Mouse (Mus musculus) forebrain, postnatal 0 days (tissue): ENCODE measurements around the gene Pah. TPM values are rescaled to one million over a fixed set of nuclear protein-coding genes. Genes with fewer than 3 reads are reported as not detected.

ENCODE experiments used
- ATAC-seq: fragments of 200-750 bp; cut with Nextera tagmentation; 2 replicates; pipeline ENCODE4 v1.8.0; 2017; ENCODE audit warnings: mild to moderate bottlenecking, moderate library complexity
- DNase-seq: peaks from one replicate; pipeline ENCODE4 v3.0.0-alpha.2; 2015
- H3K27ac ChIP-seq: fragments of 300-500 bp; sonication (generic); 2 replicates; pipeline ENCODE4 v1.5.1; 2014; ENCODE audit warnings: low read depth, mild to moderate bottlenecking, antibody characterized with exemption, low read length, moderate library complexity, mixed read lengths
- H3K27me3 ChIP-seq: fragments of 300-500 bp; sonication (generic); 2 replicates; pipeline ENCODE4 v1.6.1; 2014; ENCODE audit warnings: mild to moderate bottlenecking, low read length, mixed read lengths; ENCODE audit not compliant: insufficient read depth
- H3K36me3 ChIP-seq: fragments of 300-500 bp; sonication (generic); 2 replicates; pipeline ENCODE4 v1.6.1; 2014; ENCODE audit warnings: mild to moderate bottlenecking, moderate library complexity; ENCODE audit not compliant: insufficient read depth
- H3K4me1 ChIP-seq: fragments of 300-500 bp; sonication (generic); 2 replicates; pipeline ENCODE4 v1.6.1; 2014; ENCODE audit warnings: antibody characterized with exemption; ENCODE audit not compliant: insufficient read depth
- H3K4me2 ChIP-seq: fragments of 300-500 bp; sonication (generic); 2 replicates; pipeline ENCODE4 v1.6.1; 2014; ENCODE audit warnings: low read depth, mild to moderate bottlenecking, moderate library complexity
- H3K4me3 ChIP-seq: fragments of 300-500 bp; sonication (generic); 2 replicates; pipeline ENCODE4 v1.5.1; 2014; ENCODE audit warnings: low read depth, low read length, mixed read lengths
- H3K9ac ChIP-seq: fragments of 300-500 bp; sonication (generic); 2 replicates; pipeline ENCODE4 v1.6.1; 2014; ENCODE audit warnings: mild to moderate bottlenecking
- H3K9me3 ChIP-seq: fragments of 300-500 bp; sonication (generic); 2 replicates; pipeline ENCODE4 v1.6.1; 2016; ENCODE audit warnings: low read length
- CTCF ChIP-seq: sonication (generic); IDR thresholded peaks from 2 replicates; pipeline ENCODE4 v1.5.1; 2016; ENCODE audit warnings: antibody characterized with exemption, control low read depth, low read depth
- WGBS: fragments of 180-500 bp; shearing (Covaris S2); extraction: QIAGEN DNeasy Blood & Tissue Kit; methylation state at CpG from one replicate; pipeline ENCODE4 v1.1.7; 2014; 5-methylcytosine and 5-hydroxymethylcytosine counted together
- polyA plus RNA-seq: library from polyadenylated mRNA; unstranded; fragments of >200 nt; fragmentation: Nextera tagmentation; extraction: Ambion mirVana; gene quantifications from 2 replicates; pipeline ENCODE4 v1.2.1, GENCODE M21; 2015
- total RNA-seq: library from RNA; depleted of rRNA; stranded (reverse); fragments of >200 nt; gene quantifications from 2 replicates; pipeline ENCODE4 v1.2.3, GENCODE M21; 2014; rRNA removed

Gene Pah
- total RNA-seq (not detected in 2 replicates), polyA plus RNA-seq (0.14 and 0.22 TPM in 2 replicates)

DNA sequence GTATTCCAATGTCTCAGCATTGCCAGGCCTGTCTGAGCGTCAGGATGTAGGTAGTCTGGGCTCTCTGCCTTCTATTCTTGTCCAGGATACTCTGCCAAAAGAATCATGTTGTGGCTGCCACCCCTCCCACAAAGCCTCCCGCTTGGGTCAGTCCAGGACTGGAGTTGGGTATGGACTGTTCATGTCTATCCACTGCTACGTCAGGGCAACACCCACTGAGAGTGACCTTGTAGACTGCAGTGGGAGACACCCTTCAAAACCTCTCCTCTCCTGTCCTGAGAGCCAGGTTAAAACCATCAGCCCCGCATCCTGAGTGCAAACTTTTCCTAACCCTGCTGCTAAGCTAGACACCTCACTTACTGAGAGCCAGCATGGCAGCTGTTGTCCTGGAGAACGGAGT lies at the start of gene Pah:
Pah (plus strand) TSS at position 150 of the 400 bp plus-strand sequence.
- ATAC-seq (no peak), DNase-seq (no peak)
- no peaks in the 10 kb centered on the region for H3K9me3 ChIP-seq
- no peak within 1 kb of the TSS for H3K9ac ChIP-seq
- WGBS = 91% methylated on average over 5 of the region's 5 CpGs
- no peak for TF ChIP-seq CTCF
- no peak within 1 kb of the TSS for H3K4me2 ChIP-seq
- H3K27me3 ChIP-seq = no peaks in the 10 kb centered on the region
- no peaks in the 10 kb centered on the region for H3K36me3 ChIP-seq
- no peak within 1 kb of the TSS for H3K4me3 ChIP-seq
- no peak within 1 kb of the TSS for H3K27ac ChIP-seq
- H3K4me1 ChIP-seq = no peaks in the 10 kb centered on the region

DNA sequence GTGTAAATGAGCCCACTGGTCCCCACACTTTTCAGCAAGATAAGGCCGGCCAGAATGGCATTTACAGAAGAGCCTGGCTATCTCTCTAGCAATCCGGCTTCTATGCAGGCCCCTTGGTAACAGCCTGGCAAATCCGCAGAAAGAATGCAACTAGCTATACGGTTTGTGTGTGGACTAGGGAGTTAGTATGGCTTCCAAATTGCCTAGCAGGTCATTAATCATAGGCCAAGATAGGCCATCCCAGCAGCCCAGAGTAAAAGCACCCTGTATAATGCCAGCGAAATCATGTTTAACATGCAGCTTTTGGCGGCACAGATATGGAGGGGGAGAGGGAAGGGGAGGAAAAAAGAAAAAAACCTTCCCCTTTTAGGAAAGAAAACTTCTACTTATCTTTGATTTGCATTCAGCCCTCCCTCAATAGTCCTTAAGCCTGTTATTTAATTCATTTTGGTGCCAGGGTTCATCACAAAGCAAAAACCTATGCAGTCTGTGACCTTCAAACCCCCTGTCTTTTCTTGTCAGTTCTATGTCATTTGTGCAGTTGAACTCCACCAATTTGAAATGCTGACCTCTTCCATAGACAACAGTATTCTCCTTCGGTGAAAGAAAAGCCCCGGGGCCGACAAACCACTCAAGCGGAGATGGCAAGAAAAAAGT lies 48.0 kb upstream of the Pah start:
- H3K27ac ChIP-seq = no peak overlapping the region
- no peak overlapping the region for H3K4me2 ChIP-seq
- no peak overlapping the region for H3K4me3 ChIP-seq
- H3K27me3 ChIP-seq = no peaks in the 10 kb centered on the region
- no peaks in the 10 kb centered on the region for H3K4me1 ChIP-seq
- no peak for ATAC-seq
- H3K36me3 ChIP-seq = no peaks in the 10 kb centered on the region
- no peak for DNase-seq
- H3K9ac ChIP-seq = no peak overlapping the region
- no peak for TF ChIP-seq CTCF
- 41% methylated on average over 10 of the region's 10 CpGs for WGBS
- H3K9me3 ChIP-seq = no peaks in the 10 kb centered on the region

DNA sequence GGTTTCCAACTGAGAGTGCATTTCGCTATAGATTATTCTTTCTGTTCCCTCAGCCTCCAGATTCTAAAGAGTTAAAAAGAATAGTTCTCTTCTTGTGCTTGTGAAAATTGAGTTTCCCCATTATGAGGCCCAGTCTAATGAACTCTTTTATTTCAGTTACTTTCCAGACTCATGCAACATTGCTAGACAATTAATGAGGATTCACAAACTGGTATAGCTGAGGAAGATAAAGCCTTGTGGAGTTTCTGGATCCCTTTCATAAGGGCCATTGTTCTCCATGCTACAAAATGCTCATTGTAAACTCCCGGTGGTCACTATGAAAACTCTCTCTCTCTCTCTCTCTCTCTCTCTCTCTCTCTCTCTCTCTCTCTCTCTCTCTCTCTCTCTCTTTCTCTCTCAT lies 46.6 kb upstream of the Pah start:
- no peak overlapping the region for H3K4me3 ChIP-seq
- no peaks in the 10 kb centered on the region for H3K4me1 ChIP-seq
- 30% methylated on average over 2 of the region's 2 CpGs for WGBS
- H3K27ac ChIP-seq = no peak overlapping the region
- H3K27me3 ChIP-seq = no peaks in the 10 kb centered on the region
- TF ChIP-seq CTCF = no peak
- 0 out of 2 replicates have a peak, but pooled peaks cover 2% of the 10 kb centered on the region for H3K9me3 ChIP-seq
- ATAC-seq (no peak), DNase-seq (no peak)
- no peak overlapping the region for H3K9ac ChIP-seq
- H3K36me3 ChIP-seq = no peaks in the 10 kb centered on the region
- no peak overlapping the region for H3K4me2 ChIP-seq

DNA sequence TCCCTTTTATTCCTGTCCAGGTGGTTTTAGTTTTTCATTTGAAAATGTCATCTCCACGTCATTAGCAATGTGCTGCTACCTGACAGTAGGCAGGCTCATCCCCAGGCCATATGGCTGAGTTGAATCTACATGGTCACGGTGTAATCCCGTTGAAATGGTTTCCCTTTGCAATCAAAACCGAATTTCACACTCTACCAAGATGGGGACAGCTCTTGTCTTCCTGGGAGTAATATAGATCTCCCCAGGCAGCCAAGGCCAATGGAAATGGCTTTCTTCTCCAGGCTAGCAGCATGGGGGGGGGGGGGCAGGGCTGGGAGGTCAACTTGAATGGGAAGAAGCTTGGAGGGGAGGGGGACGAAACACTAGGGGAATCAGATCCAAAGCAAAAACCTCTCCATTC lies 43.7 kb upstream of the Pah start:
- no peak for DNase-seq
- no peak overlapping the region for H3K4me3 ChIP-seq
- H3K4me1 ChIP-seq = no peaks in the 10 kb centered on the region
- H3K27ac ChIP-seq = no peak overlapping the region
- 0 out of 2 replicates have a peak, but pooled peaks cover 4% of the 10 kb centered on the region for H3K9me3 ChIP-seq
- no peaks in the 10 kb centered on the region for H3K36me3 ChIP-seq
- WGBS = 84% methylated on average over 5 of the region's 5 CpGs
- no peak overlapping the region for H3K9ac ChIP-seq
- ATAC-seq = no peak
- TF ChIP-seq CTCF = no peak
- no peaks in the 10 kb centered on the region for H3K27me3 ChIP-seq
- no peak overlapping the region for H3K4me2 ChIP-seq

DNA sequence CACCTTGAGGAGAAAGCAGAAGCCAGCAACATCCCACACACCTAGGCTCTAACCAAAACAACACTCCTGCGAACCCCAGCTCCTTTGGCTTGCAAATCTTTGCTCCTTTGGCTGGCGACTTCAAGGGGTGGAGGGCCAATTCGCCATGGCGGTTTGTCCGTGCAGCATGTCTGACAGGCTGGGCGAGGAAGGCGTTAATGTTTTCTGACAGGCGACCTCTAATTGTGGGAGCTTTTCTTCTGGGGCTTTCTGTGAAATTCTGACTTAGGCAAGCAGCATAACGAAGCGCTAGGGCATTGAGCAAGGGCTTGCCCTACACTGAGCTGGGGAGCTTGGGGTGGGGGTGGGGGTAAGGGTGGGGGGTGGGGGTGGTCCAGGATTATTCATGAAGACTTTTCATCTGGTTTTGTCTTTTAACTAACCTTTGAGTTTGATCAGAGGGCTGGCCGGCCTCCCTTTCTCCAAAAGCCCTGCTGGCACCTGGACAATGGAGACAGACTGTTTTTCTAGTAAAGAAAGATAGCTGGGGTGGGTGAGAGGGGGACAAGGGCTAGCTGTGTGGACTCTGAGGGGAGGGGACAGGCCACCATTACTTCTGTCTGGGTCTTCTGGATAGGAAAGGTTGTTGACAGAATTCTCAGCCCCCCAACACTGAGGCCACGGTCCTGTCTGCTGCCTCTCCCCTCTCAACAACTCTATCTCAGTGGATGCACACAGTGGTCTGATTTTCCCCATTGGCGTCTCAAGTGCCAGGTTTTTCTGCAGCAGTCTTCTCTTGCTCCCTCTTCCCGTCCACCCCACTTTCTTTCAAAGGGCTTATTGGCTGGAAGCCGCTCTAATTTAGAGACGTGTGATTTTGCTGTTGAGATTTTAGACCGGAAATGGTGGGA lies 36.5 kb upstream of the Pah start:
- Histone ChIP-seq H3K9me3 (0 out of 2 replicates have a peak, but pooled peaks cover 1% of the 10 kb centered on the region), H3K27me3 (no peaks in the 10 kb centered on the region), H3K27ac (peak overlapping the region; percentile 59), H3K4me3 (peak overlapping the region; percentile 46), H3K4me2 (peak overlapping the region; percentile 87), H3K4me1 (peaks cover 13% of the 10 kb centered on the region), H3K36me3 (no peaks in the 10 kb centered on the region), H3K9ac (peak overlapping the region; percentile 14; the same call in 1 of the 2 replicates)
- WGBS = 3% methylated on average over 17 of the region's 17 CpGs
- no peak for TF ChIP-seq CTCF
- ATAC-seq (peak; percentile 23), DNase-seq (peak; percentile 59)

DNA sequence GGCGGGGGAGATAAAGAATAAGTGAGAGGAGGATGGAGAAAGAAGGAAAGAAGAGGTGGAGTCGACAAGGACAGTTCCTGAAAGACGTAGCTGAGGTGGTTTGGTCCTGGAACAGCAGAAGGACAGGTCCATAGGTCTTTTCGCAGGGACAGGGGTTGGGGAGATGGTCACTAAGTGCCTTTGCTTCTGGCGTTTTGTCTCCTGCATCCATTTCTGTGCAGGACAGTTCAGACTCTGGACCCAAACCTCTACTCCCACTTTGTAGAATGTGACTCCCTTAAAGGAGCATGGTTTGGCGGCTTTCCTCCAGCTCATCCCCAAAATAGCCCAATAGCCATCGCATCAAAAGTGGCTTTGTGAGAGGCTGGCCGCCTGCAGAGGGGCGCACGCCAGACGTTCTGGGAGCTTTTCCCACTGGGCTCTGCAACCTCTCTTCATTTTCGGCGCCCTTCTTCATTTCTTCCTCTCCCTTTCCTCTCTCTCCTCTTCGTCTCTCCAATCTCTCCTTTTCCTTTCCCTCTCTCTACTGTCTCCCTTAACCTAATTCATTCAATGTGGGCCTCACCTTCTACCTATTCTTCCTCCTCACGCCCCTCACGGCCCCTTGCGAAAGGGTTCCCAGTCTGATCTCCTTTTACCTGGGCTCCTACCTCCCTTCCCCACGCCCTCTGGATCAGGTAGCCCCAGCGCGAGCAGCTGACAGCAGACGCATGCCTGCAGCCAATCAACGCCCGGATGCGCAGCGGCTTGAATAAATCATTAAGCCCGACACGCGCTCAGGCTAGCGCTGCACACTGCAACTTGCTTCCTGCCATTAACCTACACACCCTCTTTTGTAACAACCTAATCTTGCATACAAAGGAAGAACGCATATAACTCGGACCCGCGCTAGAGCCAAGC lies 35.6 kb upstream of the Pah start:
- Histone ChIP-seq H3K9me3 (no peaks in the 10 kb centered on the region), H3K4me1 (peaks cover 13% of the 10 kb centered on the region), H3K27me3 (no peaks in the 10 kb centered on the region), H3K27ac (peak overlapping the region; percentile 59), H3K4me2 (peak overlapping the region; percentile 87), H3K4me3 (peak overlapping the region; percentile 46), H3K36me3 (no peaks in the 10 kb centered on the region), H3K9ac (peak overlapping the region; percentile 51)
- WGBS = under 1% methylated on average over 33 of the region's 33 CpGs
- peak; percentile 84 for DNase-seq
- peak; percentile 79 for ATAC-seq
- TF ChIP-seq CTCF = no peak
